Mouse (Mus musculus): ENCODE results near the gene Thtpa. TPM values are rescaled to one million over a fixed set of nuclear protein-coding genes. Genes with fewer than 3 reads are reported as not detected.

Gene Thtpa
- total RNA-seq, 2 experiments from 2014 or later = 21.0 to 21.3 TPM

DNA sequence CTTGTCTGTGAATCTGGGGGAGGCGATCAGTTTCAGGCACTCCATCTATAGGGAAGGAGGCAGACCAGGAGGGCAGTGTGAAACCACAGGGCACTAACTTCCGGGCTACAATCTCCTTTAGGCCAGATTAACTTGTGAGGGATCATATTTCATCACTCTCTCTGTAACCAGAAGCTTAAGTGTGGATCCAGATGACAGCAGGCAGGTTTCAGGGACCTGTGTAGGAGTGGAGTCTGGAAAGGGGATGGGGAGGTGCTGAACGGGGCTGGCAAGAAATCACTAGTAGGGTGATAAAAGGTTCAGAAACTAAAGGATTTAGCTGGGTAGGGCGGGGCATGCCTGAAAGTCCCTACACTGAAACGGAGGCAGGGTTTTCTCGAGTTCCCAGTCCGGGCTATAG, 10.8 kb downstream of the Thtpa start:
- DNase-seq (ENCODE audit: low spot score in 2 of 2) = no peak

DNA sequence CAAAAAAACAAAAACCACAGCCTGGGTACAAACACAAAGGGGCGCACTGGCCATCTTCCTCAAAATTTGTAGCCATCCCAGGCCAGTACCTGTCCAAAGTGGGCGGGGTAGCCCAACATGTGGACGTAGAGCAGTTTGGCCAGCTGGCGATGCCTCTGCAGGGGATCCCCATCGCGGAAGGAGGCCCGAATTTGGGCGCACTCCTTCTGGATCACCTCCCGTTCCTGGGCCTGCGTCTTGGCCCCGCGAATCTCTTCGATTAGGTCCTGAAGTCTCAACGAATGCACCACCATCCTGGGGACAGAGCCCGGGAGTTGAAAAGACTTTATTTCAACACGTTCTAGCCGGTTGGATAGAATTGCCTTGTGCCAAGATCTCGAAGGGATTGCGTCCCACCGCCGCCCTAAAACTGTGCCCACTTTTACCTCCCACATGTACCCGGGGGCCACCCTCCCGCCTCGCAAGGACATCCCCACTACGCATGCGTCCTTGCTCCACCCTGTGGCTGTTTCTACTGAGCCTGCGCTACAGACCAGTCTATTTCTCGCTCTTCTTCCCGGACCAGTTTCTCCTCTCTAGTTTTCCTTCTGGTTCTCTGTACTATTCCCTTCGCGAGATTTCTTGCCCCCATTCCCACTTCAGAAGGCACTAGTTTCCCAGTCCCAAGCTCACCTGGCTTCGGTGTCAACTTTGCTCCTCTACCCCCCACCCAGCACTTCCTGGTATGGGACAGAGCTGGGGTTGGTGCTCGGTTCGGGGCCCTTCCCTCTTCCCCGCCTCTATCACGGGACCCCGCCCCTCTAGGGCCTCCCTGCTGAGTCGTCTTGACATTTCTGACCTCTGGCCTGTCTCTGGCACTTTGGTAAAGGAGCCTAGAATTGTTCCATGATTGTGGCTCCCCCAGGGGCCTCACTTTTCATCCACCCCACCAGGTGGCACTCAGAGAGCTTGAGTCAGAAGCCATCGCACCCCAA, 11.5 kb downstream of the Thtpa start, which contains the start of gene Ap1g2:
TSS of gene Ap1g2 (minus strand) at position 758 of the 974 bp plus-strand sequence.
- DNase-seq (ENCODE audit: low spot score in 2 of 2) = peak in 1 of 2 experiments; percentile 71

DNA sequence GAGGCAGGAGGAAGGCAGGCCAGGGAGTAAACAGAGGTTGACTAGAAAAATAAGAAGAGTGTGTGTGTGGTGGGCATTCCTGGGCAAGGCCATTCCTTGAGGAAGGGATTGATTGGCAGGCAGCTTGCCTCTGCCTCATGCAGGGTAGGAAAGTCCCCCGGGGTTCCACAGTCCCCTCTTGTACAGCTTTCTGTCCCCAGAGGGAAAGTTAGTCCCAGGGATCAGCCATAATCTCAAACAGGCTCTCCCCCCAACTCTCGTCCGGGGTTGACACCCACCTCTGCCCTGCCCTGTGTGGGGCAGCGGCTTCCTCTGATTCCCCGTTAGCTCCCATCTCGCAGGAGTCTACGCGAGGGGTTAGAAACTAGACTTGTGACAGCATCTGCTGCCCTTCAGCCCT, 12.4 kb downstream of the Thtpa start:
- no peak for DNase-seq (ENCODE audit: low spot score in 2 of 2)

DNA sequence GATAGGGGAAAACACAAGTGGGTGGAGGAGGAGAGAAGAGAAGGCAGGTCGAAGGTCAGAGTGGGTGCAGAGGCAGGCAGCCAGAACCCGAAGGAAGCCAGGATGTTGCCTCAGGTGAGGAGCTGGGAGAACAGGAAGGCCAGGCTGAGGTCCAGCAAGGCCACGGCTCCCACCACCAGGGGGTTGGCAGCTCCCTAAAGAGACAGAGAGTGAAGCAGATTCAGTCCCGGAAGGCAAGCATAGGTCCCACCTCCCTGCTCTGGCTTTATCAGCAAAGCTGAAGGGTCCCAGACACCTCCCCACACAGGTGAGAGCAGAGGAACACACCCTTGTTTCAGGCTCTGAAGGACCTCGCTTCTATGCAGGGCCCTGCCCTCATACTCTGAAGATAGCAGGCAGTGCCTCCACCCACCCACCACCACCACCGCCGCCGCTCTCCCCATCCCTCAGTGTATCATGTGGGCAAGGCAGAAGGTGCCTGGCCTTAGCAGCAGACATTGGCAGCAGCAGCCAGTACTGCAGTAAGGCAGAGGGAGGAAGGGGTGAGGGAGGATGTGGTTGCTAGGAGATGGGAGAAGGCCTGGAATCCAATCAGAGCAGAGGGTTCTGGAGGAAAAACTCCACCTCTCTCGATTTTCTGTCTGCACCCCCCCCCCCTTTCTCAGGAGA, 13.8 kb downstream of the Thtpa start:
- no peak for DNase-seq (ENCODE audit: low spot score in 2 of 2)

DNA sequence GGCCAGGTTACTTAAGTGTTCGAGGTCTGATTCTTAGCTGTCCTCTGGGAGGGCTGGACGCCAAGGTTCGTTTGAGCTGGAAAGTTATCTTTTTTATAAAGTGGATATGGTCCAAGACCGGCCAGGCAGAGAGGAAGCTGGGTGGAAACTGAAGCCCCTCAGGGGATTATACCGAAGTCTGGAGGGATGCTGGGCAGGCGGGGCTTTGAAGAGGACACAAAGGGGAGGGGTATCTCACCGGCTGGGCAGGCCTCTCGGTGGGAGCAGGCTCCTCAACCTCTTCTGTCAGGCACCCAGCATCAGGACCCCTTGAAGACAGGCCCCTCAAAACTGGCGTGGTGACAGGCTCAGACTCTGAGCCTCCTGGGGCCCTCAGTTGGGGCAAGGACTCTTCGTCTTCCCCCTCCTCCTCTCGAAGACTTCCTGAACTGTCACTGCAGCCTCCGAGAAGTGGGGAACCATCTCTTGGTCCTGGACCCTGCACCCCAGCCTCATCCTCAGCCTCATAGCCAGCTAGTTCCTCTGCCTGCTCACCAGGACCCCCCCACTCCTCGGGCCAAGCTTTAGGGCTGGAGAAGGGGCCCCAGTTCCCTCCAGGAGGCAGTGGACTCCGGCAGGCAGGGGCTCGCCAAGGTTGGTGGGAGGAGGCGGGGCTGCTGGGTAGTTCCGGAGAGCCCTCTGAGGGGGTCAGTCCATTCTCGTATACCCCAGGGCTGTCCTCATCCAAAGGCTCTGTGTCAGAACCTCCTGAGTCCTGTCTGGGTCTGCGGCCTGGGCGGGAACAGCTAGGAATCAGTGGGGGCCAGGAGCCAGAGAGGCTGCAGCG, 14.7 kb downstream of the Thtpa start:
- DNase-seq (ENCODE audit: low spot score in 2 of 2) = no peak

DNA sequence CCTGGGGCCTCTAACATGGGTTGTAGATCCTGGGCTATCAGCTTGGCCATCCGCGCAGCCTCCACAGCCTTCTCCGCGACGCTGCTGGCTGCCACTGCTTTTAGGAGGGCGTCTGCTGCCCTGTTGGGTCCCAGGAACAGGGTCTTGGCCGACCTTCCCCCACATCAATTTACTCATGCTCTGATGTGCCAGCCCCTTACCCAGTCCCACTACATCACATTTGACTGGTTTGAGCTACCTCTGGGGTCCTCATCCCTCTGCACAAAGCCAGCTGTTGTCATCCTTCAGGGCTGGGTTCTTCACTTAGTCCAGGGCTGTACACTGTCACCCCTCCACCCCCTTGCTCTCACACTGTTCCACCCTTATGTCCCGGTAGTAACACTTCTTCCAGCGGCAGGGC, 15.5 kb downstream of the Thtpa start:
- no peak for DNase-seq (ENCODE audit: low spot score in 2 of 2)

DNA sequence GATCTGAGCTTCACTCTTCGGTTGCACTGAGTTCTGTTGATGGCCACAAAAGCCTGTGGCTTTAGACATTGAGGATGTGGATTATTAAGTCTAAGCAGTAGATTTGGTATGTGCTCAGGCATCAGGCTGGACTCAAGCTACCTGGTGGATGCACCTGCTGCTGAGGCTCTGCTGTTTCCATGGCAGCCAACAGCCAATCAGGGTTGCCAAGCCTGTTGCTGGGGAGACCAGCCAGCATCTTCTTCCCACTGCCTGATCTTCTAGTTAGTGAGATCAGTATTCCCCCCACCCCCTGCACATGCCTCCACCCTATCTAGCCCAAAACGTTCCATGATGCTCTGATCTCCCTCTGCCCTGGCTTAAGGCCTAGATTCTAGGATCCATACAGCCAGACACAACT, 17.1 kb downstream of the Thtpa start:
- no peak for DNase-seq (ENCODE audit: low spot score in 2 of 2)

DNA sequence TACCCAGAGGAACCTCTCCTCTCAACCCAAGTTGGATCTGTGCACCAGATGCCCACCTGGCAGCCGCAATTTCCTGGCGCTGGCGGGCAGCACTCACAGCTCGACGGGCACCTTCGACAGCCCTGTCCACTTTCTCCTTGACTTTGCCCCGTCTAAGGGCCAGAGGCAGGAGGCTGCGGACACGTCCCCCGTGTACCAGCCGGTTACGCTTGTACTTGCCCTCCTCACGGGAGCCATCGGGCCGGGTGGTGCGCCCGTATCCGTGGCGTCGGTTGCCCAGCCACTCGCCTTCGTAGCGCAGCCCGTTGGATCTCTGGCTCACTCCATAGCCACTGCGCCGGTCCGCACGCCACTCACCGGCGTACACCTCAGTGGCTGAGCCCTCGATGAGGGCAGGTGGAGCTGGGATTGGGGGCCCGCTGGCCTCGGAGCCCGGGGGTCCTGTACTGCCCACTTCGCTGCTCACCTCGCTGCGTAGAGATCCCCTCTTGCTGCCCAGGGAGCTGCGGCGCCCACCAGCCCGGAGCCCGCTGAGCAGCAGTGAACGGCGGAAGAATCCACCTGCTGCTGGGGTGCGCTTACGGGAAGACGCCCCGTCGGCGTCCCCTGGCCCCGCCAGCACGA, 18.9 kb downstream of the Thtpa start:
- DNase-seq (ENCODE audit: low spot score in 2 of 2) = no peak

DNA sequence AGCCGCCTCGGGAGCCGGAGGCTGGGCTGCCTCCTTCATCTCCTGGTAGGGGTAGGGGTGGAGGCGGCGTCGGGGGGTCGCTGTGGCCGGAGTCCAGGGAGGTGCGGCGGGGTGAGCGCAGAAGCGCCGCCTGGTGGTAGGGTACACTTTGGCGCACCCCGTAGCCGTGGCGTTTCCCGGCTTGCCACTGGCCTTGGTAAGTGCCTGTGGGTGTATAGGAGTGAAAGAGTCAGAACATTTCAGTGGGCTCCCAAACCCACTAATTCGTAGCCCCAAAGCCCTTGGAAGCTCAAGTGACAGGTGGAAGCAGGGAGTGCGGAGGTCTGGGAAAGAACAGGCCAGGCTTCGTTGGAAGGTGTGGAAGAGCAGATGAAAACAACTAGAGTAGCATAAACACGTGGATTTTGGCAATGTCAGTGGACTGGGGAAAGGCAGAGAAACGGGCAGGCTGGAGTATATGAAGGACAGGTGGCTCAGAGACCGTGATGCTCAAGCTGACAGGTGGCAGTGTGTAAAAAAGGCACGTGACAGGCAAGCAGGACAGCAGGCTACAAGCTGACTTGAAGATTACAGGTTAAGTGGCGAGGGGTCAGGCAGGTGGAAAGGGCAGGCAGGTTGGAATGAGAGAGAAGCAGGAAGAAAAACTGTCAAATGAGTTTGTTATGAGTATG, 19.5 kb downstream of the Thtpa start:
- DNase-seq (ENCODE audit: low spot score in 2 of 2) = no peak

DNA sequence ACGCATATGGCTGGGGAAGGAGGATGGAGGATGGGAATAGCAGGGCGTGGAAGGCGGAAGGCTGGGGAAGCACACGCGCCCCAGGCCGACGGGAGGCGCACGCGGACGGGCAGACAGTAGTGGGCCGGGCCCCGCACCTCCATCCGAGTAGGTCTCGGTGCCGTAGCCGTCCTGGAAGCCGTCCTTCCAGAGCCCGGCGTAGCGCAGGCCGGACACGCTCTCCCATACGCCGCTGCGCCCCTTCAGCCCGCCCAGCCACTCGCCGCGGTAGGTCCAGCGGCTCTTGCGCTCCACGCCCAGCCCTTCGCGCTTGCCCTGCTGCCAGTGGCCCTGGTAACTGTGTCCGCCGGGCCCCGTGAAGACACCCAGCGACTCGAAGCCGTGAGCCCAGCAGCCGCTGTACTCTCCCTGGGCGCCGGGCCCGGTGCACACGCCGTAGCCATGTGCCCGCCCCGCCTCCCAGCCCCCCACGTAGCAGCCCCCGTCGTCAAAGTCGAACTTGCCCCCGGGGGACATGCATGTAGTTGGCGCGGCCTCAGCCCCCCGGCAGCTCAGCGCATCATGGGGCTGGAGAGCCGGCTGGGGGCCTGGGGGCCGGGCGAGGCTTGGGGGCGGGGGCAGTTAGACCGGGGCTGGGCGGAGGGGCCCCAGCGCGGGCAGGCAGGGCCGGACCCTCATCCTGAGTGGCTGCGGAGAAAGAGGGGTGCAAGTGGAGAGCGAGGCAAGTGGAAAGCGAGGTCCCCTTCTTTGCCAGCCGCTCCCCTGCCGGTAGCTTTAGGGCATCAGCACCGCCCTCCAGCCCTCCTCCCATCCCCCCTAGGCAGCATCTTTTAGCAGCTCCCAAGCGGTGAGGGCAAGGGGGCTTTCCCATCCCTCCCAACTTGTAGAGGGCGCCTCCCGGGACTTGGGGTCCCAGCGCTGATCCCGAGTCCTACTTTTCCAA, 20.4 kb downstream of the Thtpa start:
- DNase-seq (ENCODE audit: low spot score in 2 of 2) = no peak

DNA sequence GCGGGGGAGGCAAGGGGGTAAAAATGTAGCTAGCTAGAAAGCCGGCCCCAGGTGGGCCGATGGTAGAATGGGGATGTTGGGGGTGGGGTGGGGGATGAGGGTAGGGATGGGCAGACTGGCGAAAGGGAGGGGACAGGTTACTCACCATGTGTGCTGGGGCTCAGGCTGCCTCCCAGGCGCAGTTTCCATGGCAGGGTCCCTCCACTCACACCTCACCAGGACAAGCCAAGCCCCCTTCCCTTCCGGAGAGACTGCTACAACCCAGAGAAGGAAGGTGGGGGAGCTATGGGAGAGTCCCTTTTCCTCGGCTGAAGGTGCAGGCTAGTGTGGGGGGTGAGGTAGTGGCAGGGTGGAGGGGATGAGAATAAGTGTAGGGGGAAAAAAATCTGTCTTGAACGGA, 21.3 kb downstream of the Thtpa start:
- DNase-seq (ENCODE audit: low spot score in 2 of 2) = no peak

DNA sequence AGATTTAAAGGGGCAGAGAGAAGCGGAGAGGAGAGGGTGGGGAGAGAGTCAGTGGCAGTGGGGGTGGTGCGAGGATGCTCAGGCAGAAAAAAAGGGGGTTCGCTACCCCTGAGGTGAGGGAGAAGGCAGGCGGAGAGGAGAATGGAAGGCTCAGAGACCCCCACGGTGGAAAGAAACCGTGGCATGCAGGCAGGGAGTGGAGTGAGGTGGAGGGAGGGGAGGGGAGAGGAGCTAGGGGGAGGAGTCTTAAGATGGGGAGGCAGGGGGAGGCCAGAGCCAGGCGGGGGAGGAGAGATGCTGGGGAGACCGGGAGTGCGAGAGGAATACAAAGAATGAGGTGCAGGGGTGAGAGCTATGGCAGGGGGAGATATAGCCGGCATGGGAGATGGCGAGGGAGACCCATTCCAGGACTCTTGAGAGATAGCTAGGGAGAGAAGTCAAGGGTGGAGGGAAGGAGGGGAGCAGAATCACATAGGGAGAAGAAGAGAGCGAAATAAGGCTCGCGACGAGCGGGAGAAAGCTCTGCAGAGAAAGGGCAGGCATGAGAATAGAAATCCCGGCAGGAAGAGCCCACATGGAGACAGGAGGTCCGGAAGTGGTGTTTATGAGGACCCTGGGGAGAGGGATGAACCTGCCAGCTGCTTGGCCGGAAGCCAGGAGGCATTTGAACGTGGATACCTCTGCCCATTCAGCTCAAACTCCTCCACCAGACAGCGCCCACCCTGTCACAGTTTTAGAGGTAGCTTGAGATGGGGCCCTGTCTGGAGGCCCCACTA, 22.0 kb downstream of the Thtpa start, which contains the start of gene Jph4:
TSS of gene Jph4 (minus strand) at position 511 of the 776 bp plus-strand sequence.
- DNase-seq (ENCODE audit: low spot score in 2 of 2) = no peak

DNA sequence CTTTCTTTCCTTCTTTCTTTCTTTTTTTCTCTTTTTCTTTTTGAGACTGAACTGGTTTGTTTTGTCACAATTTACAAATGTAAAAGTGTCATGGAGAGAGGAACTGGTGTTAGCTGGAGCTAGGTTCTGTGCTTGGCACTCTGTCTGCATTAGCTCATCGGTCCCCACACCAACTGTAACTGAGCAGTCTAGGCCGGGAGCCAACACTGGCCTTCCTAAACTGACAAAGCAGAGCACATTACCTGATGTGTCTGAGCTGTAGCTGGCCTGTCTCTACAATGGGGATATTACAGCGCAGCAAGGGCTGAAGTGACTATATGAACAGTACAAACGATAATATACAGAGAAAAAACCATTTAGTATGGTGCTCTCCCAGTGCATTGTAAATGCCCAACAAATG, 24.3 kb downstream of the Thtpa start:
- DNase-seq (ENCODE audit: low spot score in 2 of 2) = no peak

DNA sequence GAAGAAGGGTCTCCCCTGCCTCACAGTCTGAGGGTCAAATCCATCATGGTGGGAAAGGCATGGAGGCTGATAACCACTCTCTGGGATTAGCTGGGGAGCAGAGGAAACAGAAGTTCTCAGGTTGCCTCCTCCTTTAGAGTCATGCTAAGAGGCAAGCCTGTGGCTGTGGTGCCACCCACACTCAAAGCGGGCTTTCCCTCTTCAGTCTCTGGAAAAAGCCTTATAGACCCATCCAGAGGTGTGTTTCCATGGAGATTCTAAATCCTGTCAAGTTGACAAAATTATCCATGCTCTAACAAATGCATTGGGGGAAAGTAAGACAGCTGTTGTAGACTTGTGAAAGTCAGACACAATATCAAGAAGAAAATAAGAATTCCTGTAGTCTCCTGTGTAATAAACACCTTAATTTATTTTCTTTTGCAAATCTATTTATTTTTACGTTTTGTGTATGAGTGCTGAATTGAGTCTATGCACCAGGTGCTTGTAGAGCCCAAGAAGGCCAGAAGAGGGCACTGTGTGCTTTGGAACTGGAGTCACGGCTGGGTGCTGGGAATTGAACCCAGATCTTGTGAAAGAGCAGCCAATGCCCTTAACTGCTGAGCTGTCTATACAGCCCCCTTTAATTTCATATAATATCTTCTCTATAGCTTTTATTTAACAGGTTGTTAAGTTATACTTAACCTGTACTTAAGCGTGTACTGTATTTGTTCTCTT, 25.0 kb downstream of the Thtpa start:
- no peak for DNase-seq (ENCODE audit: low spot score in 2 of 2)

DNA sequence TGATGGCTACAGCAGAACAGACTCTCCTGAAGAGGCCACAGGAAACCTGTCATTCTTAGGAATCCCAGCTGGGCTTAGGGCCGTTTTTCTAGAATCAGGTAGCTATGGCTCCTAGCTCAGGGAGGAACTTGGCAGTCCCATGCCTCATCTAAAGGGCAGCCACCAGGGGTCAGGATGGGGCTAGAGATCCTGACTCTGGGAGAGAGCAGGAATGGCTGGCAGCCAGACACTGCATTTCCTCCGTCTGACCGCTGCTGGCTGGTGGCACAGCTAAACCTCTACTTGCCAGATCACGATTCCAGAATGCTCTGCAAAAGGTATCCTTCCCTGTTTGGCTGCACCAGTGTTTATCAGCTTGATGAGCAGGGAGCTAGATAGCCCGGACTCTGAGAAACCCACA, 27.4 kb downstream of the Thtpa start:
- DNase-seq (ENCODE audit: low spot score in 2 of 2) = peak; percentile 56 to 62

DNA sequence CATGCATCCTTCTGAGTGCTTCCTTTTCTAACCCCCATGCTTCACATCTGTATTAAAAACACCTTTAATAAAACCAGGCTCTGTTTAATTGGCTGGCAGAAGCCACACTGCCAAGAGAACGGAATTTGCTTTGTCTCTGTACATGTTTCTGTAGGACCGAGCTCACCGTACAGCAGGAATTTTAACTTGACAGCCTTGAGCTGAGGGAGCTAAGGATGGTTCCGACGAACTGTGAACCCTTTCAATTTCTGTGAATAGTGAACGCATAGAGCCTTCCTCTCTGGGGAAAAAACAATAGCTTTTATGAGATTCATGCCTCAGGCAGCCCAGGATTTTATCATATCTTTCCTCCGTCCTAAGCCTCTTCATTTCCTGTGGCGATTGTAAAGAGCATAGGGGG, 27.8 kb downstream of the Thtpa start:
- DNase-seq (ENCODE audit: low spot score in 2 of 2) = no peak

DNA sequence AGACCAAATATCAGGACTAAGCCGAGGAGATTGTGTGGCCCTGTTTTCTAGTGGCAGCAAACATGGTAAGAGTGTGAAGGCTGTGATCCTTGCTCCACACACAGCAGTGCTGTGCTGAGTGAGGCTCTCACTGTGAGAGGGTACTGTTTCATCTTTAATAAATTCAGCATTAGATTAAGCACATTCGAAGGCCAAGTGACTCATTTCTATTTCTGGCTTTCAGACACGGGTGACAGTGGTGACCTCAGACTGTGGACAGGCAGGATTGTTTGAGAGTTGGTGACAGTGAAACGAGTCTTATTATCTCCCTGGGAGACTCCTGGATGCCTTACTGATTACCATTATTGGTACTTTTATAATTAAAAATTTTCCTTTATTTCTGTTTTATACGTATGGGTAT, 31.1 kb downstream of the Thtpa start:
- no peak for DNase-seq (ENCODE audit: low spot score in 2 of 2)

DNA sequence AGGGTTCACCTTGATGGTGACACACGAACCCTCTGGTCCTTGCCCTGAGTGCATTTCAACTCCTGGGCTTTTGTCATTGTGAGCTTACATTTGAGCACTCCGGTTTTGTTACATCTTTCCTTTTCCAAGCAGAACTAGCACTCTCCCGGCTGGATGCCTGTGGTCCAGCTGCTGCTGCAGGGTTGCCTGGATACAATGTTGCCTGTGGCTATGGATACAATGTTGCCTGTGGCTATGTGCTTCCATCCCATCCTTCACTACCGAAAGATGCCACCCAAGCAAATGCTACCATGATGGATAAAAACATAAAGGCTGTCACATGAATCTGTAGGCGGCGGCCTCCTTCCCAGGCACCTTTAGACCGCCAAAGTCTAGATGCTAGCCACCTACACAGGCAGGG, 31.9 kb downstream of the Thtpa start:
- no peak for DNase-seq (ENCODE audit: low spot score in 2 of 2)

Data from adrenal gland, postnatal 4 days (tissue).